Mouse (Mus musculus): ENCODE data around the gene Pold2.
A peak's percentile ranks its signal among the peaks of the same experiment; 100 is the strongest.

The Pold2 gene

DNA sequence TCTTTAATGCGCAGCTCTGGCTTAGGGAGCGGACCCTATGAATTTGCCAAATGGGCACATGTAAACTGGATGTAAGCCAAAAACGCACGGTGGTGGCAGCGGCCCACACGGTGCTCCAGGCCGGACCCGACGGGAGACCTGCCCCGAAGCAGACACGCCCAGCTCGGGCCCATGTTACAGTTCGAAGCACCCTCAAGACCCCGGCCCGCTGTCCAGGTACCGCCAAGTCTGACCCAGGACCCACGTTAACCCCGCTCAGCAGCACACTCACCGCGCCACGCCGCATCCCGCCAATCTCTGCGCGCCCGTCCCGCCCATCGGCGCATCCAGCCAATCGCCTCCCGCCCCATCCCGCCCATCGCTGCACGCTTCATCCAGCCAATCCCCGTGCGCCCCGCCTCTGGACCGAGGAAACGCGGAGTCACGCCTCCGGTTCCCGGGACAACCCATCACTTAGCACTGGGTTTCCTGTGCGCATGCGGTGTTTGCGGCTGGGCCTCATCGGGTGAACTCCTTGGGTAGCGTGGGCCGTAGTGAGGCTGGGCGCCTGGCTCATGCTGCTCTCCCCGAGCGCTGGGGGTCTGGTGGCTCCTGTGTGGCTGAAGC is at the start of gene Pold2:
TSS of gene Pold2 (minus strand) at position 372 of the 606 bp plus-strand sequence.
- peak; percentile 93 to 97 for DNase-seq (ENCODE audit: low spot score in 2 of 2)

DNA sequence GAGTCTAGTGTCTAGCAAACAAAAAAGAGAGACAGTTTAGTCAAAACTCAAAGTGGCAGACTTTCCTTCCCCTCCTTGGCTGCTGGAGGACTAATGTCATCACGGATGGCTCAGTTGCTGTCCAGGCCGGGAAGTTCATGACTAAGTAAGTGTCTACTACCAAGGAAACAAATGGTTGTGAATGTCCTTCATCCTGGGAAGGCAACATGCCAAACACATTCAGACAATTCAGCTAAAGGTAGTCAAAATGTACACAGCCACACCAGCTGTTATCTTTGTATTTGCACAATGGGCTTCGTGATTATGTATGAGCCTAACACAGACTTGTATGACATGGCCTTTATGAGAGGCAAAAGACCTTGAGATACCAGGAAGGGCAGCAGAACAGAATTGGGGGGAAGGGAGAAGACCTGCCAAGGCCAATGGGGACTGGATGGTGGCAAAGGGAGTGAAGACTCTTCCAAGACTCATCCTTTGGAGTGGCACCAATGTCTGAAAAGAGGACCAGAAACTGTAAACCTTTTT is 48.7 kb upstream of the Pold2 start:
- DNase-seq (ENCODE audit: low spot score in 2 of 2), result no peak

DNA sequence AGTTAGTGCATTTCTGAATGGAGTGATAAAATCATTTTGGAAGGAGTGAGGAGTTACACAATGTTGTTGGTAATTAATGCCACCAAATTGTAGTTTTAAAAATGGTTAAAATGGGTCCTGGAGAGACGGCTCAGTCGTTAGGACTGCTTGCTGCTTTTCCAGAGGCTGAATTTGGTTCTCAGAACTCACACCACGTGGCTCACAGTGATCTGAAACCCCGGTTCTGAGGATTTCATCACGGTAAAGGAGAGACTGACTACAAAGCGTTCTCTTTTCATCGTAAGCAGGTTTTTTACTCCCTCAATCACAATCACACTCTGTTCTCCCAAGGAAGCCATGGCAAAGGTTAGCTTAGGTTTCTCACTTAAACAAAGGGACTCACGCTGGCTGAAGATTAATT is 46.6 kb upstream of the Pold2 start:
- DNase-seq (ENCODE audit: low spot score in 2 of 2), result no peak

DNA sequence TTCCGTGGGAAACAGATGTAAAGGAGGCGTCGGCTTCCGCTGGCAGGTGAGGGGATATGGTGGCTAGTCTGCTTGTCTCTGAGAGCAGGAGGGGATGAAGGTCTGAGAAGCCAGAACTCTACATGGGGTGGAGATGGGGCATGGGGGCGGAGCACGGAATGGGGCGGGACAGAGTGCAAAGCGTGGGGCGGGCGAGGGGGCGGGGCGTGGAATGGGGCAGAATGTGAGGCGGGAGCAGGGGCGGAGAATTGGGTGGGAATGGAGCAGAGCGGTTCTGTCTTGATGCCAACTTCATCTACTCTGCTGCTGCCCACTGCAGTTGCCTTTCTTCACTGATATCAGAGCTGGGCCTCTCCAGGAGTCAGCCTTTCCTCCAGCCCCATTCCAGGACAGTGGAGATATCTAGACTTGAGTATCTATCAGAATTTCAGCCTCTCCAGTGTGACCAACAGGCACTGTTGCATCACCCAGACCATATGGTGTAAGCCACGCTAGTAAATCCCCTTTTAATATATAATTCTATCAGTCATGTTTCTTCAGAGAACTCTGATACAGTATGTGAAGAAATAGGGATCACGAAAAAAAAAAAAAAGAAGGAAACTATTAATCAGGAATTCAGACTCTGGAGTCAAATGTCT is 42.4 kb upstream of the Pold2 start:
- no peak for DNase-seq (ENCODE audit: low spot score in 2 of 2)

DNA sequence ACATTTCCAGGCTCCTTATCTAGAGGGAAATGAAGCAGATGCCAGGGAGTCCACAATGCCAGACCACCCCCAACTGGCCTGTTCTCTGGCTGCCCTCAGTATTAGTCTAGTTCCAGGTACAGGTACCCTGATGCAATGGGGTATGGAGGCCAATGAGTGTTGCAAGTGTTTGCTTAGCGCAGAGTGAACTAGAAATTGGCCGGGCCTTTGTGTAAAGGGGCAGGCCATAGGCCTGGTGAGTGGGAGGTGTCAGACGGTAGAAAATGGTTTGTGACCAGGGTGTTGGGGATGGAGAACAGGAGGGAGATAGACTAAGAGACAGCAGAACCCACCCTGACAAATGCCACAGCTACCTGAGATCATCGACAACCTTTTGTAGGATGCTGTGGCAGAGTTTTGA is 41.5 kb upstream of the Pold2 start:
- no peak for DNase-seq (ENCODE audit: low spot score in 2 of 2)

DNA sequence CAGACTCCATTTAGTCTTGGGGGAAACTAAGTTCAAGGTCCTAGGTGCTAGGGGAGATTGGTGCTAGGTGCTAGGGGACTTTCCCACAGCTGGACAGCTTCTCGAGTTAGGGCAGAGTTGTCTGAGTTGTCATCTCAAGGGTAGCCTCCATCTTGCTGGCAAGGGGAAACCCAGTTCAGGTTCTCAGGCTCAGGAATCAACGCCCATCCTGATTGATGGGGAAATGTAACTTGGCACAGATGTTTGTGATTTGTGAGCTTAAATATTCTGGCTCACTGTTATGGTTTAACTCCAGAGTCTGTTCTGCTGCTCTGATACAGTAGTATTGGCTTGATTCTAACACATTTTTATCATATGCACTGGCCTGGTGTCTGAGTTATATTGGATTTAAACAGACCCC is 40.0 kb upstream of the Pold2 start:
- no peak for DNase-seq (ENCODE audit: low spot score in 2 of 2)

DNA sequence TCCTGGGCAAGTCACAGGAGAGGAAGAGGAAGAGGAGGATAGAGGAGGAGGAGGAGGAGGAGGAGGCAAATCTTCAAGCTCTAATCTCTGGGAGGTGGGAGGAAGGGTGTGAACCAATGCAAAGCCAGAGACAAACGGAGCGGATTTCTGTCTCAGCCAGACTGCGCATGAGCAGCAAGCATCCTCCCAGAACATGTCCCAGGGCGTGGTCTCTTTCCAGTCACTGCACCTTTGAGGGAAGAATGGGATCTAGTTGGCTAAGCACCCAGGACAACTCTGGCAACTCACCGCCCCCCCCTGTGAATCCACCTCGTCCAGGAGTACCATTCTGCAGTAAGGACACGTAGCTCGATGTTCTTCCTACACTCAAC is 38.1 kb upstream of the Pold2 start:
- no peak for DNase-seq (ENCODE audit: low spot score in 2 of 2)

DNA sequence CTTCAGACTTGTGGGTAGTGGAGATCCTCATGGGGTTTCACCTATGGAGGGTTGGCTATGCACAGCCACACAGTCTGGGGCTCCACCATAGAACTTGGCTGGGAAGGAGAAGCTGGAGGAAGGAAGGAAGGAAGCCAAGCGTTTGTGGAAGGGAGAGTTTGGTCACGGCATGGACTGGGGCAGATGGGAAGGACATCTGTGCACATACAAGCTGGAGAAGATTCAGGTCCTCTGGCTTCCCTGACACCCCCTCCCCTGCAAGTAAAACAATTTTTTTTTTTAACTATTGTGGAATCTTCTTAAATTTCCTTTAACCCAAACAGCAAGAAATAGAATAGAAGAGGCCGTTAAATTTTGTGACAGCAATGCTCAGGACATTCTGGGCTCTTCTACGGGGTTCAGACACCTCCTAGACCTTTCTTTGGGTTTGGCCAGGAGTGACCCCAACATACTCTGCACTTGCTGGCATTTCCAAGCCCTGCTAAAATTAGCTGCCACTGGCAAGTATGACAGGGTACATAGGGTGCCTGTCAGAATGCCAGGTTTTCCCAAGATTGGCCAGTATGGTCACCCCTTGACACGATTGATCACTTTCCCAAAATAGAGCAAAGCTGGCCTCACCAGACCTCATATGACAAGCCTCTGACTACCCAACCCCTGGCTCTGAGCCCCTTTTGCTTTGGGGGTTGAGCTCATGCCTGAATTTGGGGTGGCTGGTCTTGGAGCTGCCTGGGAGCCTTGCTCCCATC is 37.5 kb upstream of the Pold2 start:
- DNase-seq (ENCODE audit: low spot score in 2 of 2), result peak in 1 of 2 experiments; percentile 58

DNA sequence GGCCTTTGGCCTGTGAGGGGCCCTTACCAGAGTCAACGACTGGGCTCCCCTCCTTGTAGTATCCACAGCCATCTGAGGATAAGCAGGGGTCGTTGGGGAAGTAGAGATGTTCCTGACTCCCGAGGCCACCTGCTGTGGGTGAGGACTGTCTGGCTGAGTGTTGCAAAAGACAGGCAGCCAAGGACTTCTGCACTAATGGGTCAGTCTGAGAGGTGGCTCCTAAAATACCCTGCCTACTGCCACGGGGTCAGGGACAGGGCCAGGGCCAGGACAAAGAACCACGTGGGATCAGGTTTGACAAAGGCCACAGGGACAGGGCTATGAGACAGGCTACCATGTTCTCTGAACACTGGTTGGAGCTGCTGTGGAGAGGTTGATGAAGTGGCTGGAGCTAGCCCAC is 36.8 kb upstream of the Pold2 start:
- no peak for DNase-seq (ENCODE audit: low spot score in 2 of 2)

DNA sequence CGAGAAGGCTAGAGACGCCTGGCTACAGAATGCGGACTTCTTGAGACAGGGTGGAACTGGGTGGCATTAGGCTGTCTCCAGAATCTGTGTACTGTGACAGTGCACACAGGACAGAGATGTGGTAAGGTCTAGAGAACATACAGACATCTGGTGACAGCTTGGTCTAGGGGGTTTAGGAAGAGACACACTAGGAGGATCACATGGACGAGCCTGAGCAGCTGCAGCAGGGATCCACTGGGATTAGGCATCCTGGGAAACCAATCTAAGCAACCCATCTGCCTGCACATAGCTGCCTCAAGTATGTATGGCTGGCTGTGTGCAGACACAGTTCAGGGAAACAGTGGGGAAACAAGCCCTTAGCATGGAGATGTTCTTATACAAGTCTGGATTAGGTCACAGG is 35.8 kb upstream of the Pold2 start:
- DNase-seq (ENCODE audit: low spot score in 2 of 2), result no peak

DNA sequence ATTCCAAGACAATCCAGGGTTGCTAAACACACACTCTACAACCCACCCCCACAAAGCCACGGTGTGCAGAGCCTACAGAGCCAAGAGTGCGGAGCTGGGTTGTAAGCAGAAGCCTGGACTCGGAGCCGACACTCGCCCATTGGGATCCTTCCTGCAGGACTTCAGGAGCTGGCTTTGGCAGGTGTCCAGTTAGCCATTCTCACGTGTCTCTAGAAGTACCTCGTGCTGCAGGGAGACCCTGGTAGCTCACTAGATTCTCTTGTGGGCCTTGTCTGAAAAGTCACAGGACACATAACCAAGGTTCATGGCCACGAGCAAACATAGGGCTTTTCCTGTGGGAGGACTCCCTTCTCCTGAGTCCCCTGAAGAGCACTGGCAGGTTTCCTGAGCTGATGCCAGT is 35.2 kb upstream of the Pold2 start:
- DNase-seq (ENCODE audit: low spot score in 2 of 2), result peak in 1 of 2 experiments; percentile 33

DNA sequence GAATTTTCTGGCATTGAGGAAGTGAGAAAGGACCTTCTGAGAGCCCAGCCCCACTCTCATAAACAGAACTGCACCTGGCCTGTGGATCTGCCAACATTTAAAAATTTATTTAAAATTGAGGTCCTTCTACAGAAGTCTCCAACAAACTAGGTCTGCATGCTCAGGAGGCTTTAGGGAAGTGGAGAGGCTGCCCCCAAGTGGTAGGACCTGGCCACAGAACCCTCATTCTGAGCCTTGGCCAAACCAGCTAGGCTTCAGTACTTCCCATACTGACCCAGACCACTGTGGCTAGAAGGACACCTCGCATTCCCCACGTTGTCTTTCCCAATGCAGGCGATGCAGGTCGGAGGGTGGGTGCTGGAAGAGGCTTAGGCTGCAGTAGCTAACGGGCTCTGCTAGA is 34.5 kb upstream of the Pold2 start:
- peak in 1 of 2 experiments; percentile 83 for DNase-seq (ENCODE audit: low spot score in 2 of 2)

DNA sequence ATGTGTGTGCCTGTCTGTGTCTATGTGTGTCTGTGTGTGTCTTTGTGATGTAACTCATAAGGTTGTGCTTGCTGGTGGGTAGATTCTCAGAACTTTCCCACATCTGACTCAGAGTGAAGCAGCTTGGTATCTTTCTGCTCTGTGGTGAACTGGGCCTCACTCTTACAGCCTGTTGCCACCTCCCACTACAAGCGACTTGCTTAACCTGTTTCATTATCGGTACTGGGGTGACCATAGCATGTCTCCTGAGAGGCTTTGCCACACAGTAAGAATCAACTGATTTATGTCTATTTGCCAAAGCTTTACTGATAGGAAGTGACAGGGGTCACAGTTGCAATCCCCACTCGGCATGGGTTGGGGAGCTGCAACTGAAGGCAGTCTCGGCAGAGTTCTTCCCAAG is 30.6 kb upstream of the Pold2 start:
- no peak for DNase-seq (ENCODE audit: low spot score in 2 of 2)

DNA sequence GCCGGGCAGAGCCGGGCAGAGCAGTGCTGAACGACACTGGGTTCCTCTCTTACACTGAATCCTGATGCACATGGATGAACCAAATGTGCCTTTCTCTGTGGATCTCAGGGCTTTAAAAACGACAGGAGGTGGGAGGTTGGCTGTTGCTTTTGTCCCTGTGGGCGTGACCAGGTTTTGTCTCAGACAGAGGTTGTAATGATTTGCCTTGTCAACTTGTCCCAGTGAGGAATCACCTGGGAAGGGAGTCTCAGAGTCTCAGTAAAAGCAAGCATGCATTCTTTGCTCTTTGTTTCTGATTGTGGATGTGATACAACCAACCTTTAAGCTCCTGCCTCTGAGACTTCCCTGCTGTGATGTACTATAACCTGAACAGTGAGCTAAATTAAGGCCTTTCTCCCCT is 29.0 kb upstream of the Pold2 start:
- DNase-seq (ENCODE audit: low spot score in 2 of 2), result no peak

DNA sequence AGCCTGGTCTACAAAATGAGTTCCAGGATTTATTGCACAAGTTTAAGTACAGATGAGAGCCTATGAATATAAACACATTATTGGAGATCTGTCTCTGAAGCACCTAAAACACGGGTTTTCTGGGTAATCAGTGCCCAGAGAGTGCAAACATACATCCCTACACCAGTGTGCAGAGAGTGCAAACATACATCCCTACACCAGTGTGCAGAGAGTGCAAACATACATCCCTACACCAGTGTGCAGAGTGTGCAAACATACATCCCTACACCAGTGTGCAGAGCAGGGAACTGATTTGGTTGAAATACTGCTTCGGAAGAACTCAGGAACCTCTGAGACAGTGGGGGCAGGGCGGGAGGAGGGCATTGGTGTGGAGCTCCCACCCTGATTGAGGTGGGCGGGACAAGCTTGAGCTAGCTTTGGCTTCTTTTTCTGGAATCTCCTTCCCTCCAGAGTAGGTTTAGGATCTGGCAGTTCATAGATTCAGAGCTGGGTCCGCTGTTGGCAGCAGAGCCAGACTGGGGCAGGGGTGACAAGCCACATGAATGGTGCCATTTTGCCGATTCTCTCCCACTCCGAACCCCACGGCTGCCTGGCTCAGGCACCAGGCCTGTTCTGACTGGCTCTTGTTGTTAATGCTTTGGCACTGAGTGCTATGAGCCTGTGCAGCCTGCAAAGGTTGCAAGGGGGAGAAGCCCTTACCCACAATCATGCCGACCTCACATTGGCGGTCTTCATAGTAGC is 27.9 kb upstream of the Pold2 start:
- no peak for DNase-seq (ENCODE audit: low spot score in 2 of 2)

DNA sequence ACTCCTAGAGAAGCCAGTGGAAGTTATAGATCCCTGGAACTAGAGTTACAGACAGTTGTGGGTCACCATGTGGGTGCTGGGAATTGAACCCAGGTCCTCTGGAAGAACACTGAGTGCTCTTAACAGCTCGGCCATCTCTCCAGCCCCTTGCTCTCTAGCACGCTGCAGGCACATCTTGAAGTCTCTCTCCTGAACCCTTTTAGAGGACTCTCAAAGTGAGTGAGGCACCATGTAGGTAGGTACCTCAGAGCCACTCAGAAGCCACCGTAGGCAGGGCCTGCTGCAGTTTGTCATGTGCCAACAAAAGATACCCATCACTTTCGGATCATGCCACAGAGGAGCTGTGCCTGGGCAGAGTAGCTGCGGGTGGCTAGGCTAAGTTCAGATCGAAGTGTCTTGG is 26.8 kb upstream of the Pold2 start:
- no peak for DNase-seq (ENCODE audit: low spot score in 2 of 2)

DNA sequence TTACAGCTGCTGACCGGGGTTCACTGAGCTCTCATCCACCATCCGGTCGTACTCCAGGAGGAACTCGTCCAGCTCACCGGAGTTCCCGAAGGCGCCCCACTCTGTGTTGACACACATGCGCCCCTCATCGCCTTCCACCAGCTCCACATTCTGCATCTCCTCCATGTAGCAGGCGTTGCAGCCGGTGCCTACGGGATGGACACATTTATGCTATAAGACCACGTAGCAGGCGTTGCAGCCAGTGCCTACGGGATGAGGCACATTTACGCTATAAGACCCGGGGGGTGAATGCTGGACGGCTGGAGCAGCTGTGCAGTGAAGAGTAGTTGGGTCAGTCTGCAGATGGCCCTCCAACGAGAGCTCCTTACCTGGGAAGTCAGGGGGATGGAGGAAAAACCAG is 26.3 kb upstream of the Pold2 start:
- DNase-seq (ENCODE audit: low spot score in 2 of 2), result no peak

DNA sequence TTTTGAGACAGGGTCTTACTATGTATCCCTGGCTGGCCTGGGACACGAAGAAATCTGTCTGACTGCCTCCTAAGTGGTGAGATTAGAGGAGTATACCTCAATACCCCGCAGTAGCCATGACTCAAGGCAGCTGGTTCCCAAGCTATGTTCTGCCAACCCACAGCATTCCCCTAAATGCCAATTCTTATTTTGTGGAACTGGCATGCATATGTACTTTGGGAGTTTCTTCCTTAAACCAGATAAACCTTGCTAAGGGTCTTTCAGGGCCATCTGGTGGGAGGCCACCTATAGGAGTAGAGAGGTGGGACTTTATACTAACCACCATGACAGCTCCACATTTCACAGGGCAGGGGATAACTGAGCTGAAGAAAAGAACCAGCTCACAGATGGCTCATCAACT is 25.8 kb upstream of the Pold2 start:
- DNase-seq (ENCODE audit: low spot score in 2 of 2), result peak in 1 of 2 experiments; percentile 32

DNA sequence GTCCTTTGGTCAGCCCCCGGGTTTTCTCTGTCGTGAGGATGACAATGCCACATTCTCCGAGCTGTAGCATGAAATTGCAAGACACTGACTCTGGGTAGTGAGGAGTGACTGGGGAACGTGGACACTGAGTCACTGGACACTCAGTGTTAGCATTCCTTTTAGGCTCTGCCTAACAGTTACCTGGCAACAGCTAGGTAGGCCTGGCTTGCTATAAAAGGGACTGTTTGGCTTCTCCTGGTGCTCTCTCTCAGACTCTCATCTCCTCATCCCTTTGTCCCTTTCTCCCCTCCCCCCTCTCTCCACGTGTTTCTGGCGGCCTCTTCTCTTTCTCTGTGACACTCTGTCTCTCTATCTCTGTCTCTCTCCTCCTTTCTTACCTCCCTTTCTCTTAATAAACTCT is 24.3 kb upstream of the Pold2 start:
- DNase-seq (ENCODE audit: low spot score in 2 of 2), result no peak

DNA sequence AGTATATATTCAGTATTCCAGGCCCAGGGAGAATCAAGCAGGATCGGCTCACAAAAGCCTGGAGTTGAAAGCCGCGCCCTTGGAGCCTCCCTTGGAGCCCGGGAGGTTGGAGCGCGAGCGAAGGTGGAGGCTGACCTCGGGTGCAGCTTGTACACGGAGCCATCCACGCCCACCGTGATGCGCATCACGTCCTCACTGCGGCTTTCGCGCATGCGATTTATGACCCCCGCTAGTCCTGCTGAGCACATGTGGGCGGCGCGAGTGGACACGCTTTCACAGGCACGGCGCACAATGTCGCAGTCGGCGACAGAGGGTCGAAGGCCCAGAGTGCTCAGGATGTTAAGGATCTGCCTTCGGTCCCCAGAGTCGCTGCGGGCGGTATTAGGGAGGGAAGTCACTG is 23.9 kb upstream of the Pold2 start:
- DNase-seq (ENCODE audit: low spot score in 2 of 2), result peak in 1 of 2 experiments; percentile 61

DNA sequence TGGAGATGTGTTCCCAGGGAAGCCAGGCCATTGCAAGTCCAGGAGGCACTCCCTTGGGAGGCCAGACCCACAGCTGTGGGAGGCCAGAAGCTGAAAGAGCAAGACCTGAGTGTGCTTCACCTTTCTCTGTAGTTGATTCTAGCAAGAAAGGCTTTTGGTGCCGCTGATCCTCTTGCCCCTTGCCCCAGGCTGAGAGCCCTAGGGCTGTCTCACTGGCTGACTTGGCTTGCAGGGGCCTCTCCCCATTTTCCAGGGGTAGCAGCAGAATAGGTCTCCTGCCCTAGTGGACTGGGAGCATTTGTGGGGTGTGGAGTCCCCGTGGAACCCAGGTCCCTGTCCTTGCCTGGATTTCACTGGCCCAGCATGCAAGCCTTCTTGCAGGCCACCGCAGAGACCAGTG is 23.2 kb upstream of the Pold2 start:
- DNase-seq (ENCODE audit: low spot score in 2 of 2), result no peak

DNA sequence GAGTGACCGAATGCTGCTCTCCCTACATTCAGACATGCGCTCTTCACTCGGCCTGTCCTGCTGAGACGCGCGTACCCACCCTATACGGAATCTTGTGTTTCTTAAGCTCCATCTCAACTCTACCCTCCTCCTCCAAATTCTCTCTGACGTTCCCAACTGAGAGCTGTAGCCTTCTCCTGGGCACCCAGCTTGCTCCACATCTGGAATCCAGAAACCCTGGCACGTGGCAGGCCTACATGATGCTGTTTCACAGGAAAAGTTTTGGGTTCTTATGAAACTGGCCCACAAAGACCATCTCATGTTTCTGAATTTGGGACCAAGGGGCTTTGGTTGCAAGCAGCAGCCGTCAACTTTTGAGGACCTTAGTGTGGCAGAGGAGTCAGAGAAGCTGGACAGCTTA is 21.2 kb upstream of the Pold2 start:
- DNase-seq (ENCODE audit: low spot score in 2 of 2), result no peak
